Mouse (Mus musculus) hindlimb bud, embryonic 11.5 days (tissue): ENCODE data around the gene Msmb.
A peak's percentile ranks its signal among the peaks of the same experiment; 100 is the strongest.

Source experiments
- DNase-seq: peaks from one replicate; pipeline ENCODE4 v3.0.0-alpha.2; 2012; ENCODE audit warnings: low read depth, low spot score; ENCODE audit errors: extremely low spot score

Msmb gene

DNA sequence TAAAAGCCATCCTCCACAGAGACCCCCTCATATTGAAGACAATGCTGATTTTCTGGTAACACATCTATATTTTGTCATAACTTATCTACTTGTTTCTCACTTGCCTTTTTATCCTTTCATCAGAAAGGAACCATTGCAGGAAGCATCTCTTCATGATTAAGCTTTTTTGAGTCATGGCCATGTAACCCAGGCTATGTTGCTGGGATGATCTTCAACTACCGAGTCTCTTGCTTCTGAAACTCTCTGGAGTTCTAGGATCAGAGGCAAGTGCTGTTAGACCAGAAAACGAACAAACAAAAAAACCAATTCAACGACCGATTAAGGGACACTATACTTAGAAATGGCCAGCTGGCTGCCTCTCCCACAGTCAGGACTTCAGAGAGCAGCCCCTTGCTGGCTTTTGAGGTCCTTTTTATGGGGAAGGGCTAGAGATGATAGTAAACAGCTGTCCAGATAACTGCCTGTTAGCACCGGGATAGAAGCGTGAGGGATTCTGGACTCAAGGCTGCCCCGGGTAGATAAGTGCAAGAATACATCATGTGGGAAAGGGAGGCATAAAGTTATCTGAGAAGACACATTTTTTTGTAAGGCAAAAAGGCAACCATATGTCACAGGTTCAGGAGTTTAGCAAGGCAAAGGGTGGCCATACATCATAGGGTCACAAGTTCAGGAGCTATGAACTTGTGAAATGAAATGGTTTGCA is 4.1 kb downstream of the Msmb start:
- DNase-seq = no peak

GRCm38 (mm10) chr14:32146578-32146977 is 4.8 kb downstream of the Msmb start:
- DNase-seq = no peak

DNA sequence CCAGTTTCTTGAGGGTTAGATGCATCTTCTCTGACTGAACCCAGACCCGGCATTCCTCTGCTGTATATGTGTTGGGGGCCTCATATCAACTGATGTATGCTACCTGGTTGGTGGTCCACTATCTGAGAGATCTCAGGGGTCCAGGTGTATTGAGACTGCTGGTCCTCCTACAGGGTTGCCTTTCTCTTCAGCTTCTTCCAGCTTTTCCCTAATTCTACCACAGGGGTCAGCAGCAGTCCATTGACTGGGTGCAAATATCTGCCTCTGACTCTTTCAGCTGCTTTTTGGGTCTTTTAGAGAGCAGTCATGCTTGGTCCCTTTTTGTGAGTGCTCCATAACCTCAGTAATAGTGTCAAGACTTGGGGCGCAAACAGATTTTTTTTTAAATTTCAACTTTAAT is 9.0 kb downstream of the Msmb start:
- DNase-seq = no peak

- no peak for DNase-seq
Observed at GRCm38 (mm10) chr14:32152243-32152965, 10.6 kb downstream of the Msmb start.

- DNase-seq = no peak
Observed at GRCm38 (mm10) chr14:32153156-32153555, 11.3 kb downstream of the Msmb start.

- DNase-seq = no peak
Observed at GRCm38 (mm10) chr14:32154758-32155157, 12.9 kb downstream of the Msmb start.

GRCm38 (mm10) chr14:32159150-32159670 is 17.4 kb downstream of the Msmb start:
- no peak for DNase-seq

DNA sequence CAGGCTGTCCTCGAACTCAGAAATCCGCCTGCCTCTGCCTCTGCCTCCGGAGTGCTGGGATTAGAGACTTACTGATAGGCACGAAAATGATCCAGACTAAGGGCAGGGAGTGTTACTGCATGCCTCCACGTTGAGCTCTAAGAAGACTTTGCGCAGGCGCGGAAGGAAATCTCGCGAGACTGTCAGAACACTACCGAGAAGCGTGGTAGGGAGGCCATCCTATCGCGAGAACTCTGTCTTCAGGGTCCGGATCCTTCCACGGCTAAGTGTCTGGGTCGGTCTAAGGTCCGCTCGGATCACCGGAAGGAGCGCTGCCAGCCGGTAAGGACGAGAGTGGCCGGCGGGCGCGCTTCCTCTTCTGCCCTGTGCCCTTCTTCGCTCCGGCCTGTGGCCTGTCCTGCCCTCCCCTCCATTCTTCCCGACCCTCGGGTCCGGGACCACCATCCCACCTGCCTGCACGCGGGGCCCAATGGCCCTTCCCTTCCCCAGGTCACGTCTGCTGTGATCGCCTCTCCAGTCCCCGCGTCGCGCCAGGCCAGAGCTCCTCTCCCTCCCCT is 17.9 kb downstream of the Msmb start, which contains the start of gene Ncoa4:
TSS of gene Ncoa4 (plus strand) at position 176 of the 557 bp plus-strand sequence.
- DNase-seq = peak; percentile 99

DNA sequence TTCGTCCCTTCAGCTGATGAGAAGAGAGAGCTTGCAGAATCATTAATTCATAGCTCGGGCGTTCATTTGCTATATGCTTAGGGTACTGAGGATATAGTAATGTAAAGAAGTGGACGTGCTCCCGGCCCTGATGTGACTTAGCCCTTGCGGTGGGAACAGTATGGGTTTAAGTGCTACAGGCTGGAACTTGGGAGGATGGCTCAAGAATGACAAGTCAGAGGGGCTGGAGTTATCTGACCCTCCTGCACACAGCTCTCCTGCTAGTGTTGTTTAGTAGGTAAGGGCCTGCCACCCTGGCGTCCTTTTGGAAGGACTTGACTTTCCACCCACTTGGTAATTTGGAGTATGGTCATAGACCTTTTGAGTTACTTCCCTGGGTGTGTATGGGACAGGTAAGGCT is 18.7 kb downstream of the Msmb start:
- no peak for DNase-seq

GRCm38 (mm10) chr14:32161090-32161885 is 19.5 kb downstream of the Msmb start:
- no peak for DNase-seq

DNA sequence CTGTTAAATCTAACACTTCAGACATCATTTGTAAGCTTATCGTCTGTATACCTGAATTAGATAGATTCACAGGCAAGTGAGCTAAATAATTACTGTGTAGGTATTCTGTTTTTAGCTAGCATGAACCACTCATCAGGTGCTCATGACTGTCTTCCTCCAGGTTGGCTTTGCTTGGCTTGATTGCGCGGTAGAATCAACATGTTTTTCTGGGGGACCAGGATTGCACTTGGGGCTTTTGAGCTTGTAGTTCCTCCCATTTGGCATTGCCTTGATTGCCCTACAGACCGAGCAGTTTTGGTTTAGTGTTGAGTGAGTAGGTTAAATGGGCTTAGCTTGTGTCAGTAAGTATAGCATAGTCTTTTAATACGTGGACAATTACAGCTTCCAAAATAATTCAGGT is 20.4 kb downstream of the Msmb start:
- no peak for DNase-seq

GRCm38 (mm10) chr14:32163203-32163888 is 21.5 kb downstream of the Msmb start:
- DNase-seq = no peak

DNA sequence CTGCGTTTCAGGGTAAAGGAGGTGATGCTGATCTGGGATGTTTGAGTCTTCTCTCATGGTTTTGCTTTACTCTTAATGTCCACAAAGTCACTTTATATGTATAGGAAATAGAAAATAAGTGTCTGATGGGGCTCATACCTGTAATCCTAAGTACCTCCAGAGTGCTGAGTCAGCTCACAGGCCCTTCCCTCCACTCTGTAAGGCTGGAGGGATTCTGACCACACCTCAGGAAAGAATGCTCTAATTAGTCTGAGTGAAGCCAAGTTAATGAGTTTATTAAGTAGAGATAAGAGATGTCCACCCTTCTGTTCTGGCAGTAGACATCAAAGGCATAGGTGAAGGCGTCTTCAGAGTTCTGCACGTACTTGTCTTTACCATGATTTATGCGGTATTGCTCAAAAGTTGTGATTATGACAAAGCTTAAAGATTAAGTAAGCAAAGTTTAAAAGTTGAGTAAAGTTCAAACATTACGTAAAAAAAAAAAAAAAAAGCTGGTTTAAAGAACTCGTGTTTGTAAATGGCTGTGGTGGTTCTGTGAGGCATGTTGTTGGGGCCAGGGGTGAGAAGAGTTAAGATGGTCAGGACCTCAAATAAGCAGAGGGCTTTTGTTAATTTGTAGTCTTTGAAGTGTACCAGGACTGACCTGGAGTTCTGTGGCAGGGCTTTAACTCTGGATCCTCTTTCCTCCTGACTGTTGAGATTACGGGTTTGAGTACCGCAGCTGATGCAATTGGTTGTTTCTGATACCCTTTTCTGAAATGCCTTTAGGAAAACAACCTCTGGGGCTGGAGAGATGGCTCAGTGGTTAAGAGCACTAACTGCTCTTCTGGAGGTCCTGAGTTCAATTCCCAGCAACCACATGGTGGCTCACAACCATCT is 22.6 kb downstream of the Msmb start:
- no peak for DNase-seq

DNA sequence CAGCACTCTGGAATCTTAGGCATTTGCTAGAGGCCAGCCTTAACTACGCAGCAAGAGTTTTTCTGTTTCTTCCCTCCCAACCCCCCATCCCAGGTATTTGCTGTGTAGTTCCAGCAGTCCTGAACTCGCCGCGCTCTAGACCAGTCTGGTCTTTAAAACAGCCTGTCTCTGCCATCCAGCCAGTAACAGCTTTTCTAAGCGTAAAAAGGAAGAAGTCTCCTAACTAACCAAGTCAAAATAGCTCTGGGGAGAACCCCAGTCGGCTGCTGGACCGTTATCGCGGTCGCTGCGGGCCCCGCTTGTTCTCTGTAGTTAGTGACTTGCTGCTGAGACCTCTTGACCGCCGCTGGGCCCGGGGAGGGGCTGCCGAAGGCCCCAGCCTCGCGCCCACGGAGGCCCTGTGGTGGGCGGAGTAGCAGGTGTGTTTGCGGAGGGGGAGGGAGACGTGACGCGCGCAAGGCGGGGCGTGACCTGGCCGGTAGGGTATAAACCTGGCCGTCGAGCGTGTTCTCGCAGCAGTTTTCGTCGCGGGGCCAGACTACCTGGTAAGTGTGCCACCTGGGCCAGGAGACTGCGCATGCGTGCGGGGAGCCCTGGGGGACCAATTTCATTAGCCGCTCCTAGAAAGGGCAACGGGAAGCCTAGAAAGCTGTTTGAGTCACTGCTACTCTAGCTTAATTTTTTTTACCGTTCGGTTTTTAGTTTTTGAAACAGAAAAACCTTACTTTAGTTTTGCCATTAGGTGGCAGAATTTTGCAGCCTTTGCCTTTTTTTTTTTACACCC is 23.6 kb downstream of the Msmb start:
- DNase-seq = peak; percentile 35

DNA sequence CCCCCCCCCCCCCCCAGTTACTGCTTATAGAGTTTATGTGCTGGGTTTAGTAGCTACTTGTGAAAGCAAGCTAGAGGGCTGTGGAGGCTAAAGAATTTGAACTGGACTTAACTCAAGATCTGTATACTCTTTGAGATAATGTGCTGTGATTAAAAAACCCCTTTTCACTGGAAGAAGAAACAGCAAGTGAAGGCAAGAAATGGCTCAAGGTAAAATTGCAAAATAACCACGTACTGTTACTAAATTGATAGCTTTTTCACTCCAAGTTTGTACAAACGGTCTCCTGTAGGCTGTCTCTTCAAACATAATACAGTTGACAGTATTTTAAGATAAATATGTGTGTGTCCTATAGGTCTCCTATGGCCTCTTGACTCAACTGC is 24.2 kb downstream of the Msmb start:
- no peak for DNase-seq

DNA sequence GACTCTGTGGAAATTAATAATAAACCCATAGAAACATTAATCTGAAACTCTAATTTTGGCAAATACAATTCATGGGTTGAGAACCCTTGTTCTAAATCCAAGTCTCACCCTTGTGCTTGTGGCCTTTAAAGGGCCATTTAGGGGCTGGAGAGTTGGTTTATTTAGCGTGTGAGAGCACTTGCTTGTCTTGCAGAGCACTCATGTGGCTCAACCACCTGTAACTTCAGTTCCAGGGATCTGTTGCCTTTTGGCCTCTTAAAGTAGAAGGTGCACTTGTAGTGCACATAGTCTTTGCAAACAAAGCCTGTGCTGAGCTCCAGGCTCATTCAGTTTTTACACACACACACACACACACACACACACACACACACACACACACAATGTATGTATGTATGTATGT is 25.0 kb downstream of the Msmb start:
- DNase-seq = no peak

GRCm38 (mm10) chr14:32167326-32167725 is 25.5 kb downstream of the Msmb start:
- no peak for DNase-seq

GRCm38 (mm10) chr14:32168653-32169231 is 26.9 kb downstream of the Msmb start:
- no peak for DNase-seq

GRCm38 (mm10) chr14:32170137-32170536 is 28.3 kb downstream of the Msmb start:
- DNase-seq = no peak
